Mouse (Mus musculus) adrenal gland, postnatal 25 days (tissue): Measurements from ENCODE around the gene Sost. TPM values are rescaled to one million over a fixed set of nuclear protein-coding genes. Genes with fewer than 3 reads are reported as not detected.
"Not testable (repeated sequence)": the region's sequence is repeated elsewhere in the genome, so short reads cannot be mapped to it uniquely, and the experiment has no call there.

Experiments used
- DNase-seq: peaks from one replicate; pipeline ENCODE4 v3.0.0; 2021; ENCODE audit warnings: mixed read lengths
- long read RNA-seq: library from polyadenylated mRNA; stranded (forward); transcript quantifications from one replicate; pipeline ENCODE4 v2.0.0, GENCODE M21; 2021
- total RNA-seq: library from RNA; stranded (reverse); gene quantifications from 2 replicates; pipeline ENCODE4 v1.2.3, GENCODE M21; 2021

The Sost gene
- total RNA-seq, result not detected in 2 replicates
- long read RNA-seq, result 0 reads

DNA sequence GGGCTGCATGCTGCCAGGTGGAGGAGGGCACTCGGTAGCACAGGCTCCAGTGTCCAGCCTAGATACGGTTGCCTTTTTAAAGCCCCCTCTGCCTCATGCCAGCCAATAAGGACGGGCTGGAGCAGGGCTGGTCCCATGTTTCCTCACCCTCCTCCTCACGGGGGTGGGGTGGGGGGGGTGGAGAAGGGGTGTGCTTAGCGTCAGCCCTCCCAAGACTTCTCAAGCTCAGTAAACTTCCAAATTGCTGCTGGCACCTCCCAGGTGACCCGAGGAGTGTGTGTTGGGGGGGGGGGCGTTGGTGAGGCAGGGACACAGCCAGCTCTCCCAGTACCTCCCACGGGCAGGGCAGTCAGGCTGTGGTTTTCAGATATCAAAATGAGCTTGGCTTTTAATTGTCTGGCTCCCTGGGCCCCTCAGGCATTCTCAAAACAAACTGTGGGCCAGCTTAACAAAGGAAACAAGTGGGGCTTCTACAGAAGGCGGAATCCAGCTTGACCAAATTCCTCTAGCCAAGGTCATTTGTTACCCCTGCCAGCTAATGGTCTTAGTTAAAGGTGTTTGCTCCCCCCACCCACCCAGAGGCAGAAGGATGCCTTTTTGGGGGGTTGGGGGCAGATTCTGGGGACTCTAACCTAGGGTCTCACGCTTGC is at the start of gene Sost:
Sost (minus strand) TSS at position 51 of the 650 bp plus-strand sequence.
- DNase-seq, result no peak

DNA sequence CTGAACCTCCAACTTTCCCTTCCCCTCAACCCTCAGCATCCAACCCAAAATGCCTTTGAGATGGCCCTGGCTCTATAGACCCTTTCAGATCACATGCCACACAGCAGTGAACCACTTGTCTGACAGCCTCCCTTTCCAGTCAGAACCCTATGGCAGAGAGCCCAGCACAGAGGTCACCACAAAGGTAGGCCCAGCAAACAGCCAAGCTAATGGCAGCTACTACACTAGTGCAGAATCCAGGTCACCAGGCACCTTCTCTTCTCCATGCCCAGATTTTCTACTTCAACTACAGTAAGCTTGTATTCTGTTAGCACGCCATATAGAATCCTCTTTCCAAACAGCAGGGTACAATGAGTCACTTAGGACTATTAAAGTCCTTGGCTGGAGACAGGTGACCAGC is 49.3 kb upstream of the Sost start:
- DNase-seq, result no peak

DNA sequence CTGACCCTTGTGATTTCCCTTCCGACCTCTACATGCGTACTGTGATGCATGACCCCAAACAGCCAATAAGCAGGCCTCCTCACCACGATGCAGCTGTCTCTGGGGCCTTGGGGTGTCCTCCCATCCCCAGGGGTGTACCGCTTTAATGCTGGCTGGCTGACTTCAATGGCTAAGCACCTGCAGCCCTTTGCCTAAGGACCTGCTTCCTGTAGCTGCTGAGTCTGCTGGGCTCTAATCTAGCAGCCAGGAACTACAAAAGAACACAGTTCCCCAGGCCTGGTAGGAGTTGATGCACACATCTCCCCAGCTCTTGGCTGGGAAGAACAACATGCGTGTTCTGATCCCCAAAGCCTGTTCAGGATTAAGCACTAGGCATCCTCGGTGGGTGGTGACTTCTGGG is 48.7 kb upstream of the Sost start:
- no peak for DNase-seq

DNA sequence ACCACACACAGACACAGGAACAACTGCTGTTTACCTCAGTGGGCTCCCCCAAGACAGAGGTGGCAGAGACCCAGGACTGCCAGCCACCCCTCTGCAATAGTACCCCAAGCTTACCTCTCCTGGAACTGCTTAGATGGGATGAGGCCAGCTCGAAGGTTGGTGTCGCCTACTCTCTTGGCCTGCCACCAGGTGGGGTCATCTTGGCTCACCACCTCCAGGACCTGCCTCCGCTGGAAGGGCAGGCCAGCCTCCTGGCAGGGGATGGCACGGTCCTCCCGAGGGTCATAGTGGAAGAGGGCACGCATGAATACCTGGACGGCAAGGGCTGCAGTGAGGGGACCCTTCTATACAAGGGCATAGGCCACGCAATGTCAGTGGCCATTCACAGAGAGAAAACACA is 46.4 kb upstream of the Sost start:
- DNase-seq, result no peak

DNA sequence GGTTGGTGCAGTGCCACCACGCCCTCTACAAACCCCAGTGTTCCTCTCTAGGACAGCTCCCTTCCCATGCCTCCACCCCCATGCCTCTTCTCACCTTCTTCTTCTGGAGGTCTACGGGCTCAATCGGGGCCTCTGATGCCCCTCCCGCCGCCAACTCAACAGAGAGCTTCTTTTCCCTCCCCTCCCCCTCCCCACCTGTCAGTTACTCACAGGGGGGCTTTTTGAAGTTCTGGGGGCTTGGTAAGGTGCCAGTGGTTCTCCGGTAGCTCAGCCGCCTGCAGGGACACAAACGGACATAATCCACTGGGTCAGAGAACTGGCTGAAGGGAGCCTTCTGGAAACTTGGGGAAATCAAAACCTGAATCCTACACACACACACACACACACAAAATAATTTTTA is 44.7 kb upstream of the Sost start:
- no peak for DNase-seq

DNA sequence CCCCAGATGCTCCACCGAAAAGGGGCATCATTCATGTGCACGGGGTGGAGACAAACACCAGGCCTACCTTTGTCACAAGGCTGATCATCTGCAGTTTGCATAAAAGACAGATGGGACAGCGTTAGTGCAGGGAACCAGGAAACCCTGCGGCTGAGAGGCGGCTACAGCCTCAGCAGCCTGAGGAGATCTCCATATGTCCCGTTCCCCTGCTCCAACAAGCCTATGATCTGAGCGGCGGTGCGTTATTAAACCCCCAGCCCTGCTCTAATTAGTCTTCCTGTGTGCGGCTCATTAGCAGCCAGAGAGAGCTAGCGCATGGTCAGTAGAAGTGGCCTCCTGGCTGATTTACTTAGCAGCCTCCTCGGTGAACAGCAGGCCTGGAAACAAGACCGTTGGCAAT is 43.3 kb upstream of the Sost start:
- no peak for DNase-seq

DNA sequence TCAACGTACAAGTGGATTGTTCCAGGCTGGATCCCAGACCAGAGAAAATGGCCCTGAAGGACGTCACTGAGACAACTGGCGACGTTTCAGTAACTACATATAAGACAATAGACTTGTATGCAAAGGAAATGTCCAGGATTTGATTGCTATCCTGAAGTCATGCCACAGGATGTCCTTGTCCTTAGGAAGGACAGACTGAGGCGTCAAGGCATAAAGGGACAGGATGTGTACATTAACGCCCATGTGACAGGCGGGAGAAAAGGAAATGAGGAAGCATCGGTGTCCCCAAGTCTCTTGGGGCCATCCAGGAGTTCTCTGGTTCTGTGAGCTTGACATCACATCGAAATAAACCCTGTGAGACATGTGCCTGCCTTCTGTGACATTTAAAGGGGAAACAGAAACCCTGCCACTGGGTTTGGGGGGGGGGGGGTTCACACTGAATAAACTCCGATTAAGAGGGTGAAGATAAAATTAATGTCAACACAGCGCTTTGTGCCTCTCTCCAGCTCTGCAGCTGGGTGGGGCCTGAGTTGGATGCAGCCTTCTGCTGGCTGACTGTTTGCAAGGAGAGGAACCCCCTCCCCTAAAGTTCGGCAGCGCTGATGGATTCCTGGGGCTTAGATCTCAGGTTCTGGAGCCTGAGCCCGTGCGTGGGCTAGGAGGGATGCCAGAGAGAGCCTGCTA is 42.3 kb upstream of the Sost start:
- DNase-seq, result no peak

DNA sequence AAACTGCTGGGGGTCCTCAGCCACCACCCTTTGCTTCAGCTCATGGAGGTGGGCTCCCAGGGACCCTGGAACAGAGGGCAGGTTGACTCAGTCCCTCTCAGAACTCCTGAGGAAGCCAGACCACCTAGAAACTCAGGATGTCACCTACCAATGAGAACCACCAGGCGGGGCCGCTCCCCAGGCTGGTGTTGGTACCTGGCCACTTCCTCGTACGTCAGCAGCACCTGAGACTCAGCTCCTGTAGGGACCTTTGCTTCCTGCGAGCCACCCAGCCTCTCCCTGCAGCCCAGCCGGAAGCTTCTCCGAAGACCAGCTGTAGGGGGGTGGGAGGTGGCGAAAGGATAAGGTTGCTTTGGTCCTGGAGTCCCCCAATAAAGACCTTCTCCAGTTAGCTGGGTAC is 41.6 kb upstream of the Sost start:
- DNase-seq, result no peak

DNA sequence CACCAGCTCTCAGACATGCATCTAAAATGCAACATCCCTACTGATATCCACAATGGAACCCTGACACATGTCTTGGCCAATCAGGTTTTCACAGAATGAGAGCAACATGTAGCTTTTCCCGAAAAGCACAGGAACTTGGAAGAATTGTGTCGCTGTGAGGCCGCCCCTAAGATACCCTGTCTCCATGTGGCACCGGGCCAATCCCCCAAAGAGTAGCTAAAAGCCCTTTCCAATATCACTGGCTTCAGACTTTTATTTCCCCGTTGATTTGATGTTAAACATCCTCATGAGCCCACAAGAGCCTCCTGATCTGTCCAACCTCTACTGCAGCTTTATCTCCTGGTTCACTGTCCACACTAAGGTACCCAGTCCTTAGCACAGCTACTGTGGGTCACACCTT is 39.9 kb upstream of the Sost start:
- no peak for DNase-seq

DNA sequence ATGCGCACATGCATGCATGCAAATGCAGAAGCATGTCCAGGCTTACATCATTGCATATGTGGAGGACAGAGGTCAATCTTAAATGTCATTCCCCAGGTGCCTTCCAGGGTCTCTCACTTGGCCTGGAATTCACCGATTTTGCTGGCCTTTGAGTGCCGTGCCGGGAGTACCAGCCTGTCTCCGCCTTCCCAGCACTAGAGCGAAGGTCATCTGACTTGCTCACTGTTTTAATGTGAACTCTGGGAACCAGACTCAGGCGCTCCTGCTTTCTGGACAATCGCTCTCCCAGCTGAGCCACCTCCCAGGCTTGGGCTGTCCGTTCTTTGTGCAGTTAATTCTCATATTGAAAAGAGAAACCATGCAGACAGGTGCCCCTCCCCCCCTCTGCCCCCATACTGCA is 39.5 kb upstream of the Sost start:
- no peak for DNase-seq

DNA sequence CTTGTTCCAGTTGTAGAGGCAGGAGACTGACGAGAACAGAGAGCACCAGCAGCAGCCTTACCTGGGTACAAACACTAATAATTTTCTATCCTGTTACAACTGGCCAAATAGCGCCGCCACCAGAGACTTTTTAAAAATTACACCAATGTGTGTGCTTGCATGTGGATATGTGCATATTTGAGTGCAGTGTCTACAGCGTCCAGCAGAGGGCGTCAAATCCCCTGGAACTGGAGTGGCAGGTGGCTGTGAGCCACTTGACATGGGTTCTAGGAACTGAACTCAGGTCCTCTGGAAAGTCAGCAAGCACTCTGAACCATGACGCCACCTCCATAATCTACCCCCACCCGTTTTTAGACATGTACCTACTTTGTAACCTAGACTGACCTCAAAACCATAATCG is 37.4 kb upstream of the Sost start:
- no peak for DNase-seq

DNA sequence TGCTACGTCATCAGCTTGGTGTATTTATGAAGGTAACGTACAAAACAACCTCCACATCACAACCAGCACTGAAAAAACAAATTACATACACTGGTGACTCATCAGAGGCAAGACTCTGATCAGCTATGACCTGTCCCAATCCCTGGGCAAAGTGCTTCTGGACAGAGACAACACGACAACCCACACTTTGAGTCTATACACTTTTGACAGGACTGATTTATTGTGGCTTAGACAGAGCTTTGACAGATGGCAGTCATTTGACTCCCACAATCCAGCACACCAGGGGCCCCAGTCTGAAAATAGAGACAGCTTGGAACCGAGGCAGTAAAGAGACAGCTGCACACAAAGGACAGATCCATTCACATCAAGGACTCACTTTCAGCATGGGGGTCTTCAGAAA is 32.7 kb upstream of the Sost start:
- no peak for DNase-seq

DNA sequence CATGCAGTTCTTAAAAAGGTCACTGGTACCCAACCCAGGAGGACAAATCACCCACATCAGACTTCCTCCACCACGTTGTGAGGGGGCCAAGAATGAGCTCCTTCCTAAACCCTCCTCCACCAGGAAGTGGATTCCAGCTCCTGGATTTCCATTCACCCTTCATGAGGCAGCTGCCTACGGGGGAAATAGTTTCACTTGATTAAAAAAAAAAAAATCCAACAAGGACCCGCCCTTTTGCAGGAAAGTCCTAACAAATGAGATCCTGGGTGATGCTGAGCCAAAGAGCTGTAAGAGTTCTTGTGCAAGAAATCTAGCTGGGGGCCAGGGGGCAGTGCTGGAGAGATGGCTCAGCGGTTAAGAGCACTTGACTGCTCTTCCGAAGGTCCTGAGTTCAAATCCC is 31.4 kb upstream of the Sost start:
- DNase-seq, result no peak

DNA sequence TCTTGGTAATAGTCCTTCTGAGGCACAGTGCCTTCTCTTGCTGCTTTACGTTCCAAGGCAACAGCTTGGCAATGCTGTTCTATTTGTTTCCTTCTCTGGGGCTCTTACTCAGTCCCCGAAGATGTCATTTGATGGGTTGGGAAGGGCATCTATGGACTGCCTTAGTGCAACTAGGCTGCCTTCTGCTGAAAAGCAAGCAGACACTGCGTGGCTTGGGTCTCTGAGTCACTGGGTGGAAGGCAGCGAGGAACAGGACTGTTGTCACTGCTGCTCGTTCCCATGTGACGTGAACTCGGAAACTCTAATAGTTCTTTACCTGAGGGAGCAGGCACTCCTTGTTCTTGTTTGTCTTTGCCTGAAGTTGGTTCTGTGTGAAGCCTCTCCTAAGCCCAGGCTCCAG is 29.1 kb upstream of the Sost start:
- DNase-seq, result no peak

DNA sequence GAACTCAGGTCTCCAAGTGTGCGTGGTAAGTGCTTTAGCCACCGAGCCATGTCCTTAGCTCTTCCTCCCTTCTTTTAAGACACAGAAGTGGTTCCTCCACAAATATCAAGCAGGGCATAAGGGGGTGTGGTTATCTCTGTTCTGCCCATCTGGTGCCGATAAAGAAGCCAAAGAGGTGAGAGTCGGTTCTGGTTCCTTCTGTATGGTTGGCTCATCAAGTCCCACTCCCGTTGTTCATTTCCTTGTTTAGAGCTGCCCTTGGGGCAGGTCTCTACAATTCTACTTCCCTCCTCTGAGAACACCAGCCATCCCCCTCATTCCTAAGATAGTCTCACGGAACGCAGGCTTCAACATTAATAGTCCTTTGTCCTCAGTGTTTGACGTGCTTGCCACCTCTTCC is 27.3 kb upstream of the Sost start:
- DNase-seq, result no peak

DNA sequence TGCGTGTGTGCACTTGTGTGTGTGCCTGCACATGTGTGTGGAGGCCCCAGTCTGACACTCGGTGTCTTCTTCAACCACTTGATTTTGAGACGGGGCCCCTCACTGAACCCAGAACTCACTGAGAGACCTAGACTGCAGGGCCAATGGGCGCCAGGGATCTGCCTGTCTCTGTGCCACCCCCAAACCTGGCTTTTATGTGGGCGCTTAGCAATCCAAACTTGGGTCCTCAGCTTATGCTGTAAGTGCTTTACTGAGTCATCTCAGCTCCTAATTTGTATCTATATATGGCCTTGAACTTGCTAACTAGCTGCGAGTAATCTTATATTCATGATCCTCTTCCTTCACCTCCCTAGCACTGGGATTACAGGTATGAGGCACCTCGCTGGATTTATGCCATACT is 25.6 kb upstream of the Sost start:
- DNase-seq, result no peak

DNA sequence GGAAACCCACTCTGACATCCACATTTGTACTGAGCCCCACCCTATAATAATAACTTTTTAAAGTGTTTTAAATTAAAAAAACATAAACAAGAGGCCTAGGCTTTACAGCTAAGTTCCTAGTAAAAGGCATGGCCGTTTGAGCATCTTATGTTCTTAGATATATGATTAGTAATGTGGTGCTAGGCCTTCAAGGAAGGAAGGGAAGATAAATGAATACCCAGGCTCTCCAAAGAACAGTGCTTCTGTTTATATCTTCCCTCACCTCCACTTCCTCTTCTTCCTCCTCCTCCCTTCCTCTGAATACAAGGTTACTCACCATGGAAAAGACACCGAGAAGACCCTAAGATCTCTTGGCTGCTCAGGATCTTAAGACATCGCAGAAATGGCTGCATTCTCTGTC is 25.0 kb upstream of the Sost start:
- no peak for DNase-seq

DNA sequence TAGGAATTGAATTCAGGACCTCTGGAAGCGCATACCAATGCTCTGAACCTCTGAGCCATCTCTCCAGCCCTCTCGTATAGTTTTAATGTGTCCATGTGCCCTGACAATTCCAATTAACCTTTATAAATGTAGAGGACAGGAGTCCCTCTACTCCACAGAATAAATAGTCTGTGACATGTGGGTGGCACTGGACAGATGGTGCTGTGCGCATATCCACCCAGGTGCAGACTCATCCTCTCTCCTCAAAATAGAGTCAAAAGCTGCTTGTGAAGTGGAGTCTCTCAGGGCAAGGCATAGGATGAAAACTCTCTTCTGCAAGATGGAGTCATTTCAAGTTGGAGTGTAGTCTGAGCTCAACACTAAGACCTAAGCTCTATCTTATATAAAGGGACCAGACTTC is 23.4 kb upstream of the Sost start:
- DNase-seq, result no peak

DNA sequence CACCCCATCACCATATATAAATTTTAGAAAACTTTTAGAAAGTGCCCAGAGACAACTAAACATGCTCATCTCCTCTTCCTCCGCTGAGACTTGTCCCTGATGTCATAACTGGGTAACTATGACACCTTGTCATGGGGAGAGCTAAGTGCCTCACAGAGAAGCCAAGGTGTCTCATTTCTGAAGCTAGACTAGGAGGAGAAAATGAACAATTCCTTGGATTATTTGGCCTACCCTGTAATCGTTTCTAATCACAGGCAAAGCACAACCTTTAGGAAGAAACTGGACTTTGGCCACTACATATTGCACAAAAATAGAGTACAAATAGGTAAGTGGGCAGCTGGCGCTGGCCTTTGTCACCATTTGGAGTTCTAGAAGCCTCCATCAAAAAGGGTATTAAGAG is 20.1 kb upstream of the Sost start, which contains the start of gene Dusp3:
Dusp3 (minus strand) TSS at position 101 of the 400 bp plus-strand sequence.
- no peak for DNase-seq

DNA sequence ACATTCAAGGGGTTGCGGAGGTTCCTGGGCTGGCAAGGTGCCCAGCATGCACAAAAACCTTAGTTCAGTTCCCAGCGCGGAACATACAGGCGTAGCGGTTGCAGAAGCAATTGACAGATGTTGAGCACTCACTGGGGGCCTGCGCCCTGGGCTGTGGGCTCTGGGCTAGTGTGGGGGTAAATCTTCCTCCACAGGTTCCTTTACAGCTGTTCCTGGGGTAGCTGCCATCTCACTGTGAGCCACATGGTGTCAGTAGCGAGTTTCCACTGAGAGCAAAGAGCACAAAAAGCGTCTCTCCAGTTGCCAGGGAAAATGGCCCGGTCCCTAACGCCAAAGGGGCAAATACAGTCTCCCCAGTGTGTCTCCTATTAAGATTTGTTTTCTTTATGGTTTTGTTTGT is 19.2 kb upstream of the Sost start:
- DNase-seq, result peak; percentile 80

DNA sequence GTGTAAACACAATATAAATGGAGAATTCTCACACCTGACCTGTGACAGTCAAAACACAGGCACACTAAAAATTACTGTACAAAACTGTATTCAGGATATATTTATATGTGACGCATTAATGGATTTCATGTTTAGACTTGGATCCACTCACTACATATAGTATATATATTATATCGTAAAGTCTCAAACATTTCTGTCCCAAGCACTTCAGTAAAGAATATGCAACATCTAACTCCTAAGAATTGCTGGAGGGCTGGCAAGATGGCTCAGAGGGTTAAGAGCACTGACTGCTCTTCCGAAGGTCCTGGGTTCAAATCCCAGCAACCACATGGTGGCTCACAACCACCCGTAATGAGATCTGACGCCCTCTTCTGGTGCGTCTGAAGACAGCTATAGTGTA is 18.6 kb upstream of the Sost start:
- DNase-seq, result not testable (repeated sequence)

DNA sequence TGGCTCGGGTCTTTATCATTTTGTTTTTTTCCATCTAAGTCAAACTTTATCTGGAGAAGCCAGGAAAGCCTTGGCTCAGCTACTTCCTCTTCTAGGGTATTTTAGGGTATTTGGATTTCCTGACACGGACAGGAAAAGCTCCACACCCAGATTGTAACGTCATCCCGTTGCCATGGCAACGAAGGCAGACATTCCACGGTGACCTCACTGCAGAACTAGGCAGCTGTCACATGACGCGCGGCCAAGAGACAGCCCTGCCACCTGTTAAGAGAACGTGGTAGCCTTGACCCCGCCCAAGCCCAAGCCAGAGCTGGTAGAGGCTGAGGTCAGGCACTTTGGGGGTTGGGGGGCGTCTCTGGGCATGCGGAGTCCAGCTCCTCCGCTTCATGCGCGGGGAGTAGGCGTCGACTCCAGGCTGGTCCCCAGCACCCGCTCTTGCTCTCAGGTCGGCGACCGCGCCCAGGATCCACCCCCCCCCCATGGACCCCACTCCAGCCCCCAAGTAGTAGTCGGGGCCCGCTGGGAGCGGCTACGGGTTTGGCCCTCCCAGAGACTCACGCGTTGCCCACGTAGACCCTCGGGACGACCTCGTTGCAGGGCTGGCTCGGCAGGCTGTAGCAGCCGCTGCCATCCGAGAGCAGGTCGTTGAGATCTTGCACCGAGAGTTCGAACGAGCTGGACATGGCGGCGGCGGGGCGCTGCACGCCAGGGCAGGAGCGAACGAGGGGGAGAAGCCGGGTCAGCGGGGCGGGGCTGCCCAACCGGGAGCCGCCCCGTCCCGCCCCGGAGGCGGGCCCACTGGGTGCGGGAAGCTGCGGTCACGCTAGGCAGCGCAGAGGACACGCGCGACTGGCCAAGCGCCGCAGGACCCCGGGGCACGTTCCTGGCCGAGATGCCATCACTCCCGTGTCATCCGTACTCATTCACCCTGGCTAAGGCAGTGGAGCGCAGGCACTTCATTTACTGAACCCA is 17.5 kb upstream of the Sost start, which contains the start of gene Cfap97d1:
Cfap97d1 (plus strand) TSS at position 226 of the 972 bp plus-strand sequence.
- DNase-seq, result peak; percentile 92

DNA sequence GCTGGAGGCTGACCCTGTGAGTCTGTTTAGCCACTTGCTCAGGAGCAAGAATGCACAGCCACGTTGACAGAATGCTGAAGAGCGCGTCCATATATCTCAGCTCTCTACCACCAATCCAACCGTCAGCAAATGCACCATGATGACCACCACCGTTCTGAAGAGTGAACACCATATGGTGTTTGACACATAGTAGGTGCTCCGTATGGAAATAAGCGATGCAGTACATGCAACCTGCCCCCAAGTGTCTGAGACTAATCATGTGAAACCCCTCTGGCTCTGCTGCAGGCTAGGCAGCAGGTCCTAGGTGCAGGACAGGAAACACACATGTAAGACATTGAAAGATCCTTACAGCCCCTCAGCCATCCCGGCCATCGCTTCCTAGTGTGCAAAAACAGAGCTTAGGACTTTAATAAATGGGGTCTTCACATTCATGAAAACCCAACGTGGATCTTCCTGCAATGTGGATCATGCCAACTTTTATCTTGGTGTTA is 16.7 kb upstream of the Sost start:
- no peak for DNase-seq
